Mouse (Mus musculus): Measurements from ENCODE around the gene Klf1.

Klf1 gene

DNA sequence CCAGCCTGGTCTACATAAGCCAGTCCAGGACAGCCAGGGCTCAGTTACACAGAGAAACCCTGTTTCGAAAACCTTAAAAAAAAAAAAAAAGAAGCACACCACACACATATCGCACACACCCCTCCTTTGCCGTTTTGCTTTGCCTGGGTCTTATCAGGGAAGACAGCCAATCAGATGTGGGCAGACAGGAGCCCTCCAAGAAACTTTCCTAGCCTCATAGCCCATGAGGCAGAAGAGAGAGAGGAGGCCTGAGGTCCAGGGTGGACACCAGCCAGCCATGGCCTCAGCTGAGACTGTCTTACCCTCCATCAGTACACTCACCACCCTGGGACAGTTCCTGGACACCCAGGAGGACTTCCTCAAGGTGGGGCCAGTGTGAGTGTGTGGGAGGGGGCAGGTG, at the start of gene Klf1:
Gene Klf1, plus strand, starts transcription at position 177 of the 400 bp plus-strand sequence.
- no peak for DNase-seq (ENCODE audit: low spot score in 2 of 2)

DNA sequence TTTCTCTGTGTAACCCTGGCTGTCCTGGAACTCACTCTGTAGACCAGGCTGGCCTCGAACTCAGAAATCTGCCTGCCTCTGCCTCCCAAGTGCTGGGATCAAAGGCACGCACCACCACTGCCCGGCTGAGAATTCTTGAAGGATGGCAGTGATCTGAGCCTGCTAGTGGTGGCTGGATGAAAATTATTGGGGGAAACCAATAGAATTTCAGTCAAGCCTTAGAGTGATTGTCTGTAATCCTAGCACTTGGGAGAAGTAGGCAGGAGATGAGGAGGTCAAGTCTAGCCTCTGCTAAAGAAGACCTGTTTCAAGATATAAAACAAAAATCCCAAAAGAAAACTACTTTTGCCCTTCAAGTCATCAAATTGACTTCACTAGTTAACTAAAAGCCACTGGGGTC, 45.3 kb upstream of the Klf1 start:
- no peak for DNase-seq (ENCODE audit: low spot score in 2 of 2)

GRCm38 (mm10) chr8:84856864-84857441, 44.8 kb upstream of the Klf1 start, which contains the start of gene Farsa:
TSS of gene Farsa (plus strand) at chr8:84856989.
- DNase-seq (ENCODE audit: low spot score in 2 of 2): peak; percentile 87 to 90

- peak; percentile 61 to 71 for DNase-seq (ENCODE audit: low spot score in 2 of 2)
Observed at GRCm38 (mm10) chr8:84871376-84872308, 30.1 kb upstream of the Klf1 start, which contains the start of gene Syce2. TSS of gene Syce2 (plus strand) at chr8:84872111.

DNA sequence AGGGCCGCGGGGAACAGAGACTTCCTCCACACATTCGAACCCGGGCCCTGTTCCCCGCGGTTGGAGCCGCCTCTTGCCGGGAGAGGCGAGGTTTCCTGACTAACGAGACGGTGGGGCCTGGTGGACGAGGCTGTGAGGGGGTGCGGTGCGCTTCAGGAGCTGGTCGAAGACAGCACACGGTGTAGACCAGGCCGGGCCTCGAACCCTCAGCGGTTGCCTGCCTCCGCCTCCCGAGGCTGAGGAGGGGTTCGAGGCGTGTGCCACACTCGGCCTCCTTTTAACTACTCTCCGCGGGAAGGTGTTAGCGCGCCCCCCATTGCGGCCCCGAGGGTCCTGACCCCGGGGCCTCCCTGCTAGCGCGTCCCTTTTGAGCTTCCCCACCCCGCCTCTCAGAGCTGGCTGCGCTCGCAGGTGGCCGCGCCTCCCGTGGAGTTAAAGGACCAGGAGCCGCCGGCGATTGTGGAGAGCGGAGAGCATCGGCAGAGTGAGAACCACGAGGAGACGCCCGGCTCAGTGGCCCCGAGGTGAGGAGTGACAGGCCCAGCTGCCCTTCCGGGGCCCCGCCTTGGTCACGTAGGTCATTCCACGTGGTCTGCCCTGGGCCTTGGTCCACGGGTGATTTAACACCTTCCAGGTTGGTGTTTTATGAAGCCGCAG, 29.3 kb upstream of the Klf1 start:
- DNase-seq (ENCODE audit: low spot score in 2 of 2): peak in 1 of 2 experiments; percentile 25

GRCm38 (mm10) chr8:84873016-84873415, 28.7 kb upstream of the Klf1 start:
- no peak for DNase-seq (ENCODE audit: low spot score in 2 of 2)

DNA sequence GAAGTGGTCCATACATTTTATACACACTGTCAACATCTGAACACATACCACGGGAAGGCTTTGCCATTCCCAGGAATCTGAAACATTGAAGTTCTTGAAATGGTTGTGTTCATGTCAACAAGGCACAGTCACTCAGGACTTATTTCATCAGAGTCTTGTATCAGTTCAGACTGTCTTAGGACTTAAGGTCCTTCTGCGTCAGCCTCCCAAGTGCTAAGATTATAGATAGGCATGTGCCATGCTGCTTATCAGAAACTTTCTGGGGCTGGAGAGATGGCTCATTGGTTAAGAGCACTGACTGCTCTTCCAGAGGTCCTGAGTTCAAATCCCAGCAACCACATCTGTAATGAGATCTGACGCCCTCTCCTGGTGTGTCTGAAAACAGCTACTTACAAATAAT, 27.4 kb upstream of the Klf1 start:
- no peak for DNase-seq (ENCODE audit: low spot score in 2 of 2)

GRCm38 (mm10) chr8:84877297-84878035, 24.3 kb upstream of the Klf1 start:
- no peak for DNase-seq (ENCODE audit: low spot score in 2 of 2)

DNA sequence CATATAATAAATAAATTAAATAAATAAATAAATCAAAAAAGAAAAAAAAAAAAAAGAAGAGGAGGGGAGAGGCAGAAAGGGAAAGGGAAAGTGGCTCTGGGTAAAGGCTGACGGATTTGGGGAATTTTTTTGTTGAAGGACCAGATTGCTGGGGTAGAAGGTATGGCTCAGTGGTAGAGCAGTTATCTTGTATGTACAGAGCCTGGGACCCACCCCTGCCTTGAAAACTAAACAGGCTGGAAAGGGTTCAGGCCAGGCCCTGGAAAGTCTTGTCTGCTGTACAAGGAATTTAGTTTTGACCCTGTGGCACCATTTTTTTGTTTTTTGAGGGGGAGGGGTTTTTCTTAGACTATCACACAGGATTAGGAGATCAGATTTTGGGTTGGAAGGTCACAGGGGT, 22.8 kb upstream of the Klf1 start:
- DNase-seq (ENCODE audit: low spot score in 2 of 2): no peak

DNA sequence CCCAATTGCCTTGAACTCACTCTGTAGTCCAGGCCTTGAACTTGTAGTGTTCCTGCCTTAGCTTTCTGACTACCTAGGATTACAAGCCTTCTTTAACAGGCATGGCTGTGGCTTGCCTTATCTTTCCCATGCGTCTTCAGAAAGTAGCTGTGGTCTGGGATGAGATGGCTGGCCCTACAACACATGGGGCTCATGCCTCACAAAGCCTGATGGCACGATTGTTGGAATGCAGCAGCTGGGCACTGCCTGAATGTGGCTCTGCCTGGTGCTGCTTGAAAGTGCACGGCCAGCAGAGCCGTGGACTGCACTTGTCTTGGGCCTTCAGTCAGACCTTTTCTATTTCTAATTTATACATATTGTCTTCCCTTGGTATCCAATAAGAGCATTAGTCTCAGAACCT, 17.0 kb upstream of the Klf1 start:
- DNase-seq (ENCODE audit: low spot score in 2 of 2): no peak

DNA sequence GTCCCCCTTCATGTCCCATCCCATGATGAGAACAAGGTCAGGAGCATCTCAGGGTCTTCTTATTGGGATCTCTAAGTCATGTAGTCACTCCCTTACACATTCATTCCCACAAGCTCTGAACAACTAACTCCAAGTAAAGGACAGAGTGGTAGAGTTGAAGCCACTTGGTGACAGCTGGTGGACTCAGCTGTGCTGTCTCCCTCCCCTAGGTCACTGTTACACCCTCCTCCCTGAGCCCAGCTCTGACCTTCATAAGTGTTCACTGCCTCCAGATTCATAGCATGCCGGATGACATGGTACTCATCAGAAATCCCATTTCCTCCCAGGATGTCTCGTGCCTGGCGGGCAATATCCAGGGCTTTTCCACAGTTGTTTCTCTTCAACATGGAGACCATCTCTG, 13.4 kb upstream of the Klf1 start:
- no peak for DNase-seq (ENCODE audit: low spot score in 2 of 2)

DNA sequence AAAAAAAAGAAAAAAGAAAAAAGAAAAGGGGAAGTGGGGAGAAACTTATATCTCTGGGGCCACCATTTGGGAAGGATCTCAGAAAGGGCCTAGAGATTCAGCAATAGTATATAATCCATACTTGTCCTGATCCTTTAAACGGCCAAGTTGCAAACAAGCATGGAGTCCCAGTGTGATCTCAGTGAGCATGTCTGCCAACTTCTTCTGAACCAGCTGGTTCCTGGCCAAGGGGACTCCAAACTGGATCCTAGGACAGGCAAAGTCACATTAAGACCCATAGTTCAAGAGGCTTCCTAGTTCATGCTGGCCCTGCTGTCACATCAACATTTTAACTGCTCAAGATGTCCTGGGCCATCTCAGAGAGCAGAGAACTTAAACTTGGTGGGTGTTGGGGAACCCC, 12.6 kb upstream of the Klf1 start:
- no peak for DNase-seq (ENCODE audit: low spot score in 2 of 2)

- DNase-seq (ENCODE audit: low spot score in 2 of 2): no peak
Observed at GRCm38 (mm10) chr8:84892993-84893708, 8.6 kb upstream of the Klf1 start.

GRCm38 (mm10) chr8:84893709-84894134, 8.0 kb upstream of the Klf1 start, which contains the start of gene Gcdh:
TSS of gene Gcdh (minus strand) at chr8:84893921.
- DNase-seq (ENCODE audit: low spot score in 2 of 2): peak; percentile 70 to 91

- no peak for DNase-seq (ENCODE audit: low spot score in 2 of 2)
Observed at GRCm38 (mm10) chr8:84895963-84896362, 5.8 kb upstream of the Klf1 start.

GRCm38 (mm10) chr8:84901071-84901470, 657 bp upstream of the Klf1 start:
- DNase-seq (ENCODE audit: low spot score in 2 of 2): no peak

- DNase-seq (ENCODE audit: low spot score in 2 of 2): no peak
Observed at GRCm38 (mm10) chr8:84902367-84902919, 715 bp downstream of the Klf1 start.

- peak; percentile 82 to 88 for DNase-seq (ENCODE audit: low spot score in 2 of 2)
Observed at GRCm38 (mm10) chr8:84902920-84903661, 1.4 kb downstream of the Klf1 start.

- DNase-seq (ENCODE audit: low spot score in 2 of 2): no peak
Observed at GRCm38 (mm10) chr8:84904351-84904750, 2.6 kb downstream of the Klf1 start.

DNA sequence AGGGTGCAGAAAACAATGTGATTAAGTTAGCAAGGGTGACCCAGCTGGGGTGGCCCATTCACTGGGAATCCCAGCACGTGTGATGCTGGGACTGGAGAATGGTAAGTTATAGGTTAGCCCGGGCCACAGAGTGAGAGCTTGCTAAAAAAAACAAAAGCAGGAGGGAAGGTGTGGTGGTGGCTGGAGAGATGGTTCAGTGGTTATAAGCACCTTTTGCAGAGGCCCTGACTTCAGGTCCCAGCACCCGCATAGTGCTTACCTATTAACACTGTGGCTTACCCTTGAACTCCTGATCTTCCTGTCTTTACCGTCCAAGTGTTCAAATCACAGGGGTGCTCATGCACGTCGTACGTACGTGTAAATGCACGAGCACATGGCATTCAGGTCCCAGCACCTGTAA, 5.3 kb downstream of the Klf1 start:
- DNase-seq (ENCODE audit: low spot score in 2 of 2): no peak
